19 mouse cellular contexts compared by ENCODE assay signal in genomic region chr12:111720222-111720621, GRCm38 (mm10). TPM values are rescaled to one million over a fixed set of nuclear protein-coding genes. Genes with fewer than 3 reads are reported as not detected.
A peak's percentile ranks its signal among the peaks of the same experiment; 100 is the strongest.
DNase-seq lines count a peak whose midpoint lies in the region; ATAC-seq and TF ChIP-seq lines count a peak whose summit lies in the region.
"Had no signal": no experiment of that assay in that cellular context is flagged by ENCODE, and none has a peak within 500 bp of the region (broad histone marks: within the 10 kb centered on the region; RNA-seq: fewer than 3 reads in every experiment).

No protein-coding gene starts in this region.

- no peak for DNase-seq in embryonic facial prominence, embryonic 10.5 days (ENCODE audit: low spot score)
- peak; percentile 66 for DNase-seq in ES-CJ7 (ENCODE audit: low read depth, low spot score)
- DNase-seq in right cerebral cortex, postnatal 36 days (ENCODE audit: low spot score in 2 of 2): no peak
- DNase-seq: adrenal gland, adult 2 months; adrenal gland, postnatal 10 days; adrenal gland, postnatal 25 days; B cell, adult 2 months; cerebellum, adult 11 months; cerebellum, adult 2 months; cerebellum, postnatal 10 days; cerebellum, postnatal 25 days; forebrain, postnatal 0 days had no signal

- H3K4me3 ChIP-seq in embryonic facial prominence, embryonic 13.5 days: no peak overlapping the region
- H3K4me3 ChIP-seq in embryonic facial prominence, embryonic 10.5 days: no peak overlapping the region
- H3K4me3 ChIP-seq in olfactory bulb, adult 2 months (ENCODE audit: insufficient read depth, low read depth, low read length): no peak overlapping the region
- H3K4me3 ChIP-seq: forebrain, embryonic 13.5 days; forebrain, embryonic 15.5 days had no signal

- H3K4me2 ChIP-seq in embryonic facial prominence, embryonic 13.5 days: no peak overlapping the region
- H3K4me2 ChIP-seq: forebrain, embryonic 13.5 days; forebrain, embryonic 15.5 days had no signal

- ATAC-seq in embryonic facial prominence, embryonic 13.5 days (ENCODE audit: insufficient number of reproducible peaks, insufficient read depth, low FRiP score, low TSS enrichment, low read depth): no peak
- ATAC-seq: activated CD4-positive, CD25-positive, alpha-beta regulatory T cell, adult 4 months; CD4-positive, CD25-positive, alpha-beta regulatory T cell, adult 4 months; forebrain, embryonic 13.5 days; forebrain, embryonic 15.5 days; forebrain, postnatal 0 days had no signal

- no peak for TF ChIP-seq POLR2A in olfactory bulb, adult 2 months (IDR thresholded peaks at IDR 0.05; ENCODE audit: insufficient read depth, low read depth, low read length)

- no peak for TF ChIP-seq CTCF in olfactory bulb, adult 2 months (IDR thresholded peaks at IDR 0.05; ENCODE audit: insufficient read depth, low read depth, low read length)

- H3K27ac ChIP-seq in embryonic facial prominence, embryonic 13.5 days: no peak overlapping the region
- no peak overlapping the region for H3K27ac ChIP-seq in embryonic facial prominence, embryonic 10.5 days (replicated peaks)
- peak overlapping the region; percentile 99 for H3K27ac ChIP-seq in olfactory bulb, adult 2 months (ENCODE audit: insufficient read depth, low read depth, low read length)
- H3K27ac ChIP-seq: forebrain, embryonic 13.5 days; forebrain, embryonic 15.5 days had no signal

- peaks cover 27% of the 10 kb centered on the region for H3K36me3 ChIP-seq in embryonic facial prominence, embryonic 13.5 days
- H3K36me3 ChIP-seq in embryonic facial prominence, embryonic 10.5 days (replicated peaks): peaks cover 39% of the 10 kb centered on the region

- WGBS in embryonic facial prominence, embryonic 13.5 days: 79% methylated on average over 4 of the region's 4 CpGs
- 85% methylated on average over 4 of the region's 4 CpGs for whole genome bisulfite sequencing in embryonic facial prominence, embryonic 10.5 days
- 73% methylated on average over 4 of the region's 4 CpGs for WGBS in olfactory bulb, adult 2 months

- 0 out of 2 replicates have a peak overlapping the region, but pooled peaks have one; percentile 16 for H3K9ac ChIP-seq in embryonic facial prominence, embryonic 13.5 days
- H3K9ac ChIP-seq: forebrain, embryonic 13.5 days; forebrain, embryonic 15.5 days; forebrain, postnatal 0 days had no signal

- H3K27me3 ChIP-seq in embryonic facial prominence, embryonic 13.5 days: no peaks in the 10 kb centered on the region
- no peaks in the 10 kb centered on the region for H3K27me3 ChIP-seq in embryonic facial prominence, embryonic 10.5 days (replicated peaks; ENCODE audit: low read depth, poor library complexity, severe bottlenecking)
- H3K27me3 ChIP-seq: CH12.LX; forebrain, embryonic 13.5 days; forebrain, embryonic 15.5 days had no signal

- peaks cover 13% of the 10 kb centered on the region for H3K4me1 ChIP-seq in embryonic facial prominence, embryonic 13.5 days
- peaks cover 22% of the 10 kb centered on the region for H3K4me1 ChIP-seq in embryonic facial prominence, embryonic 10.5 days
- peaks cover 32% of the 10 kb centered on the region for H3K4me1 ChIP-seq in olfactory bulb, adult 2 months (ENCODE audit: control insufficient read depth, insufficient read depth, low read length)

- H3K9me3 ChIP-seq in embryonic facial prominence, embryonic 13.5 days: no peaks in the 10 kb centered on the region
- no peaks in the 10 kb centered on the region for H3K9me3 ChIP-seq in embryonic facial prominence, embryonic 10.5 days
- H3K9me3 ChIP-seq: forebrain, embryonic 13.5 days; forebrain, embryonic 15.5 days had no signal

RNA-seq across cellular contexts. Expression of gene Apopt1, which starts 7.2 kb away (rescaled TPM):
- 57.1 and 66.0 TPM in 2 replicates for polyA plus RNA-seq in embryonic facial prominence, embryonic 13.5 days (2015; fragmentation: Nextera tagmentation; extraction: Ambion mirVana)
- polyA plus RNA-seq in embryonic facial prominence, embryonic 10.5 days (2016; fragmentation: Nextera tagmentation; extraction: Ambion mirVana): 56.2 and 56.4 TPM in 2 replicates
- not detected in 2 replicates for polyA plus RNA-seq in olfactory bulb, adult 2 months (2012; ENCODE audit: insufficient read depth, insufficient read length, low replicate concordance, missing spikeins)

RNA-seq across cellular contexts. Expression of gene Bag5, which starts 7.2 kb away (rescaled TPM):
- polyA plus RNA-seq in embryonic facial prominence, embryonic 13.5 days (2015; fragmentation: Nextera tagmentation; extraction: Ambion mirVana): 64.5 and 67.3 TPM in 2 replicates
- polyA plus RNA-seq in embryonic facial prominence, embryonic 10.5 days (2016; fragmentation: Nextera tagmentation; extraction: Ambion mirVana): 50.2 and 58.0 TPM in 2 replicates
- not detected in 2 replicates for polyA plus RNA-seq in olfactory bulb, adult 2 months (2012; ENCODE audit: insufficient read depth, insufficient read length, low replicate concordance, missing spikeins)

RNA-seq across cellular contexts. Expression of gene Klc1, which starts 38.4 kb away (rescaled TPM):
- 113 and 122 TPM in 2 replicates for polyA plus RNA-seq in embryonic facial prominence, embryonic 13.5 days (2015; fragmentation: Nextera tagmentation; extraction: Ambion mirVana)
- 130 and 131 TPM in 2 replicates for polyA plus RNA-seq in embryonic facial prominence, embryonic 10.5 days (2016; fragmentation: Nextera tagmentation; extraction: Ambion mirVana)
- polyA plus RNA-seq in olfactory bulb, adult 2 months (2012; ENCODE audit: insufficient read depth, insufficient read length, low replicate concordance, missing spikeins): 135 and 1,741 TPM in 2 replicates

RNA-seq across cellular contexts. Expression of gene Trmt61a, which starts 42.3 kb away (rescaled TPM):
- 12.5 and 13.7 TPM in 2 replicates for polyA plus RNA-seq in embryonic facial prominence, embryonic 13.5 days (2015; fragmentation: Nextera tagmentation; extraction: Ambion mirVana)
- polyA plus RNA-seq in embryonic facial prominence, embryonic 10.5 days (2016; fragmentation: Nextera tagmentation; extraction: Ambion mirVana): 17.7 and 19.6 TPM in 2 replicates
- polyA plus RNA-seq in olfactory bulb, adult 2 months (2012; ENCODE audit: insufficient read depth, insufficient read length, low replicate concordance, missing spikeins): not detected in 2 replicates

RNA-seq across cellular contexts. Expression of gene Ckb, which starts 48.1 kb away (rescaled TPM):
- polyA plus RNA-seq in embryonic facial prominence, embryonic 13.5 days (2015; fragmentation: Nextera tagmentation; extraction: Ambion mirVana): 118 and 135 TPM in 2 replicates
- polyA plus RNA-seq in embryonic facial prominence, embryonic 10.5 days (2016; fragmentation: Nextera tagmentation; extraction: Ambion mirVana): 479 and 683 TPM in 2 replicates
- 210 and 316 TPM in 2 replicates for polyA plus RNA-seq in olfactory bulb, adult 2 months (2012; ENCODE audit: insufficient read depth, insufficient read length, low replicate concordance, missing spikeins)

Comparison
In these comparisons a context has a peak if more than half of its experiments do, and no peak if none do; other contexts are left out.
1. RNA of gene Apopt1, which starts 7.2 kb away (polyA plus RNA-seq): 57.1 to 66.0 TPM in embryonic facial prominence, embryonic 13.5 days and 56.2 to 56.4 TPM in embryonic facial prominence, embryonic 10.5 days; not detected in olfactory bulb, adult 2 months; every median in the first group is over 10 times any median in the second.